Mouse (Mus musculus): ENCODE data around the gene Gzf1. TPM values are rescaled to one million over a fixed set of nuclear protein-coding genes. Genes with fewer than 3 reads are reported as not detected.

Gzf1 gene
- polyA plus RNA-seq, 1 experiment = 12.7 TPM

DNA sequence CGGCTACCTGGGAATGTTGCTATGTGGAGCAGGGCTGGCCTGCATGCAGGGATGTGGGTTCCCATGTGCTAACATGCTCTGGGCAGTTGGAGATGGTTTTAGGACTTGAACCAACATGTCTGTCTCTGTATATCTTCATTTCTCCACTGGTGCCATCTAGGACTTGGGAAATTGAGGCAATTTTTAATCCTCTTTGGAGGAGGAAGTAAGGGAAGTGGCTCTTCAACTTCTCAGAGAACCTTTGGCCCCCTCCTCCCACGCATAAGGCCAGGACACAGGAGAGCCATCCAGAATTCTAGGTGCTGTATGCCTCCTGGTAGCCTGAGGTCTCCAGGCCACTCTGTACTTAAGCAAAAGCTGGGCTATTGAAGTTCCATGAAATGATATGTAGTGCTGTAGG, 4.1 kb downstream of the Gzf1 start:
- no peak overlapping the region for H3ac ChIP-seq (ENCODE audit: control insufficient read depth, insufficient read length)
- H3K79me2 ChIP-seq (ENCODE audit: control insufficient read depth, insufficient read depth) = peaks cover 33% of the 10 kb centered on the region
- H3K36me3 ChIP-seq (ENCODE audit: control insufficient read depth, insufficient read depth) = peaks cover 38% of the 10 kb centered on the region
- no peak overlapping the region for H3K4me2 ChIP-seq (ENCODE audit: low read depth)
- H3K4me3 ChIP-seq = no peak overlapping the region
- no peak for TF ChIP-seq POLR2AphosphoS2 (IDR thresholded peaks at IDR 0.05; ENCODE audit: insufficient read length, low read depth)
- TF ChIP-seq MYOD1 (IDR thresholded peaks at IDR 0.05; ENCODE audit: control insufficient read depth in 1 of 3, insufficient read length in 2 of 3, low read depth in 2 of 3) = no peak
- no peak for TF ChIP-seq POLR2A (IDR thresholded peaks at IDR 0.05; ENCODE audit: insufficient read length, low read depth)
- no peak for TF ChIP-seq TCF3 (IDR thresholded peaks at IDR 0.05; ENCODE audit: insufficient read length, low read depth)
- no peak for TF ChIP-seq E2F4 (IDR thresholded peaks at IDR 0.05; ENCODE audit: insufficient read depth)
- no peak for TF ChIP-seq REST (IDR thresholded peaks at IDR 0.05; ENCODE audit: insufficient read depth, insufficient read length)
- TF ChIP-seq SRF (IDR thresholded peaks at IDR 0.05; ENCODE audit: control insufficient read depth, insufficient read length, low read depth) = no peak
- no peak for TF ChIP-seq TCF12 (IDR thresholded peaks at IDR 0.05; ENCODE audit: insufficient read depth, poor library complexity, severe bottlenecking)
- TF ChIP-seq USF1 (IDR thresholded peaks at IDR 0.05; ENCODE audit: low read depth) = no peak
- no peak for TF ChIP-seq MAX (IDR thresholded peaks at IDR 0.05; ENCODE audit: low read depth)
- no peak for TF ChIP-seq MYOG (IDR thresholded peaks at IDR 0.05; ENCODE audit: control insufficient read depth in 1 of 3, insufficient read depth in 1 of 3, insufficient read length in 2 of 3, low read depth in 2 of 3)
- no peak for TF ChIP-seq CEBPB (IDR thresholded peaks at IDR 0.05; ENCODE audit: insufficient read depth, poor library complexity, severe bottlenecking)
- no peaks in the 10 kb centered on the region for H3K27me3 ChIP-seq (ENCODE audit: control insufficient read depth, insufficient read depth, insufficient read length)

DNA sequence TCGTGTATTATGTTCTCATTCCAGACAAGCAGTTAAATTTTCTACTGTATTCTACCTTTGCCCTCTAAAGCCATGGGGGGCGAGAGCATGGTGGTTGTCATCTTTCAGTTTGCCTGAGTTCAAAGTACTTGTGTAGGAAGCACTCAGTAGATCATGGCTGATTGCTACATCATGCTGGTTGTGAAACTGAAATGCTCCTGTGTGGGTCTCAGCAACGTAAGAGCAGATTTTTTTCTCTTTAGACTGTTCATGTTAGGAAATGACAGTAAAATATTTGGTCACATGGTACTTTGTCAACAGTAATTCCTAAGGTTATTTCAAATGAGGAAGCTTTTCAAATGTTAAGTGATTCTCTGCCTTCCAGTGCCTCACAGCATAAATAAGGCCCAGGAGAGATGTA, 4.9 kb downstream of the Gzf1 start:
- Histone ChIP-seq H3K36me3 (ENCODE audit: control insufficient read depth, insufficient read depth) (peaks cover 45% of the 10 kb centered on the region), H3K27me3 (ENCODE audit: control insufficient read depth, insufficient read depth, insufficient read length) (no peaks in the 10 kb centered on the region), H3K4me3 (no peak overlapping the region), H3ac (ENCODE audit: control insufficient read depth, insufficient read length) (no peak overlapping the region), H3K4me2 (ENCODE audit: low read depth) (no peak overlapping the region), H3K79me2 (ENCODE audit: control insufficient read depth, insufficient read depth) (peaks cover 33% of the 10 kb centered on the region)
- no peak for TF ChIP-seq E2F4 (IDR thresholded peaks at IDR 0.05; ENCODE audit: insufficient read depth)
- TF ChIP-seq MAX (IDR thresholded peaks at IDR 0.05; ENCODE audit: low read depth) = no peak
- TF ChIP-seq CEBPB (IDR thresholded peaks at IDR 0.05; ENCODE audit: insufficient read depth, poor library complexity, severe bottlenecking) = no peak

DNA sequence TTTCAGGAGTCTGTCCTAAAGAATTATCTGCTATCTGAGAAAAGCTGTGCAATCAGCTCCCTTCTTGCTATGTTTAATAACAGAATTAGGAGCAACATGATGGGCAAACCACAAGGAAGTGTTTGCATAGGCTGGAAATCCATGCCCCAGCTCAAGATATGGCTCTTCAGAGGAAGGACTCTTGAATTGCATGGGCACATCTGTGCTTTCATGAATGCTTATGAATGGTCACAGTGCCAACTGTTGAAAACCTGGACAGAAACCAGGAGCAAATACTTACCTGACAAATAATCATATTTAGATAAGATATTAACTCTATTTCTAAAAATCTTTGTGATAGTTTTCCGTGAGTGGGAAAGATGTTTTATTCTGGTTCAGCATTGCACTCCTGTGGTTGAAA, 6.0 kb downstream of the Gzf1 start:
- Histone ChIP-seq H3K4me2 (ENCODE audit: low read depth) (no peak overlapping the region), H3ac (ENCODE audit: control insufficient read depth, insufficient read length) (no peak overlapping the region), H3K79me2 (ENCODE audit: control insufficient read depth, insufficient read depth) (peaks cover 26% of the 10 kb centered on the region), H3K27me3 (ENCODE audit: control insufficient read depth, insufficient read depth, insufficient read length) (no peaks in the 10 kb centered on the region), H3K4me3 (no peak overlapping the region), H3K36me3 (ENCODE audit: control insufficient read depth, insufficient read depth) (peaks cover 55% of the 10 kb centered on the region)
- TF ChIP-seq MYOG (IDR thresholded peaks at IDR 0.05; ENCODE audit: control insufficient read depth in 1 of 3, insufficient read depth in 1 of 3, insufficient read length in 2 of 3, low read depth in 2 of 3) (no peak), E2F4 (IDR thresholded peaks at IDR 0.05; ENCODE audit: insufficient read depth) (no peak), POLR2AphosphoS2 (IDR thresholded peaks at IDR 0.05; ENCODE audit: insufficient read length, low read depth) (no peak), REST (IDR thresholded peaks at IDR 0.05; ENCODE audit: insufficient read depth, insufficient read length) (no peak), MAX (IDR thresholded peaks at IDR 0.05; ENCODE audit: low read depth) (no peak), SRF (IDR thresholded peaks at IDR 0.05; ENCODE audit: control insufficient read depth, insufficient read length, low read depth) (no peak), POLR2A (IDR thresholded peaks at IDR 0.05; ENCODE audit: insufficient read length, low read depth) (no peak), TCF3 (IDR thresholded peaks at IDR 0.05; ENCODE audit: insufficient read length, low read depth) (no peak), USF1 (IDR thresholded peaks at IDR 0.05; ENCODE audit: low read depth) (no peak), CEBPB (IDR thresholded peaks at IDR 0.05; ENCODE audit: insufficient read depth, poor library complexity, severe bottlenecking) (no peak), MYOD1 (IDR thresholded peaks at IDR 0.05; ENCODE audit: control insufficient read depth in 1 of 3, insufficient read length in 2 of 3, low read depth in 2 of 3) (no peak), TCF12 (IDR thresholded peaks at IDR 0.05; ENCODE audit: insufficient read depth, poor library complexity, severe bottlenecking) (no peak)

DNA sequence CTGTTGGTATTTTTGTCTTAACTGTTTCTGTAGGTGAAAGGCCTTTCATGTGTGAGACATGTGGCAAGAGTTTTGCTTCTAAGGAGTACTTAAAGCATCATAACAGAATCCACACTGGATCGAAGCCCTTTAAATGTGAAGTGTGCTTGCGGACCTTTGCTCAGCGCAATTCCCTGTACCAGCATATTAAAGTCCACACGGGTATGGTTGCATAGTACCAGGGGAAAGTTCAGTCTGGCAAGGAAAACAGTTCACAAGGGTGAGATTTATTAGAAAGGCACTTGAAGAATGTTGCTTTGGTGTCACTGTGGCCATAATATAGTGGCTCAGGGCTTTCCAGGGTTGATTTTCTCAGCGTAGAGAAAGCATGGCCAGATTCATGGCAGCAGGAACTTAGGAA, 7.1 kb downstream of the Gzf1 start:
- TF ChIP-seq TCF12 (IDR thresholded peaks at IDR 0.05; ENCODE audit: insufficient read depth, poor library complexity, severe bottlenecking) (no peak), E2F4 (IDR thresholded peaks at IDR 0.05; ENCODE audit: insufficient read depth) (no peak), CEBPB (IDR thresholded peaks at IDR 0.05; ENCODE audit: insufficient read depth, poor library complexity, severe bottlenecking) (no peak), POLR2A (IDR thresholded peaks at IDR 0.05; ENCODE audit: insufficient read length, low read depth) (no peak), SRF (IDR thresholded peaks at IDR 0.05; ENCODE audit: control insufficient read depth, insufficient read length, low read depth) (no peak)
- H3K36me3 ChIP-seq (ENCODE audit: control insufficient read depth, insufficient read depth) = peaks cover 62% of the 10 kb centered on the region
- H3K27me3 ChIP-seq (ENCODE audit: control insufficient read depth, insufficient read depth, insufficient read length) = no peaks in the 10 kb centered on the region
- H3K4me2 ChIP-seq (ENCODE audit: low read depth) = no peak overlapping the region
- no peak overlapping the region for H3ac ChIP-seq (ENCODE audit: control insufficient read depth, insufficient read length)
- H3K79me2 ChIP-seq (ENCODE audit: control insufficient read depth, insufficient read depth) = peaks cover 15% of the 10 kb centered on the region
- no peak overlapping the region for H3K4me3 ChIP-seq

DNA sequence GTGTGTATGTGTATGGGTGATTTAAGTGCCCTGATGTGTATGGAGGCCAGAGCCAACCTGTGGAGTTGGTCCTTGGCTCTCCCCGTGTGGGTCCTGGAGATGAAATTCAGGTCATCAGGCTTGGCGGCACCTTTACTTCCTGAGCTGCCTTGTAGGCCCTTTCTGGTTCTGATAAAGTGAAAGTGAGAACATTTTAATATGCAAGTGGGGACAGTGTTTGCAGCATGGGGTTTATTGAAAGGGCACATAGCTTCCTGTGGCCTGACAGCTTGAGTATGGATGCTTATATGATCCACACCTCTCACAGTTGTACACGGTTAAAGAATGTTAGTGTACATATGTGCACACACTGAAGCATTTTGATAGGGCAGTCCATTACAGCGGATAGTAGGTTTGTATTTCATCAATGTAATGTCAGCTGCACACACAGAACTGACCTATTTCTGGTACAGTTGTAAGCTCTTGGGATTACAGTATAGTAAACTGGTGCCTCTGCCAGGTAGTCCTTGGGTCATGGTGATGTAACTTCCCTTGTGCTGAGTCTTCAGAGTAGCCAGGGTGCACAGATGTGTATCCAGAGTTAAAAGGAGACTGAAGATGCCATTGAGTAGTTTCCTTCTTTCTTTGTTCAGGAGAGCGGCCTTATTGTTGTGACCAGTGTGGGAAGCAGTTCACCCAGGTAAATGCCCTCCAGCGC, 8.8 kb downstream of the Gzf1 start:
- no peak overlapping the region for H3K4me2 ChIP-seq (ENCODE audit: low read depth)
- peaks cover 69% of the 10 kb centered on the region for H3K36me3 ChIP-seq (ENCODE audit: control insufficient read depth, insufficient read depth)
- no peak overlapping the region for H3K4me3 ChIP-seq
- H3K79me2 ChIP-seq (ENCODE audit: control insufficient read depth, insufficient read depth) = peaks cover 8% of the 10 kb centered on the region
- H3K27me3 ChIP-seq (ENCODE audit: control insufficient read depth, insufficient read depth, insufficient read length) = no peaks in the 10 kb centered on the region
- H3ac ChIP-seq (ENCODE audit: control insufficient read depth, insufficient read length) = no peak overlapping the region
- TF ChIP-seq MYOD1 (IDR thresholded peaks at IDR 0.05; ENCODE audit: control insufficient read depth in 1 of 3, insufficient read length in 2 of 3, low read depth in 2 of 3) (no peak), E2F4 (IDR thresholded peaks at IDR 0.05; ENCODE audit: insufficient read depth) (no peak), MYOG (IDR thresholded peaks at IDR 0.05; ENCODE audit: control insufficient read depth in 1 of 3, insufficient read depth in 1 of 3, insufficient read length in 2 of 3, low read depth in 2 of 3) (no peak), REST (IDR thresholded peaks at IDR 0.05; ENCODE audit: insufficient read depth, insufficient read length) (no peak), SRF (IDR thresholded peaks at IDR 0.05; ENCODE audit: control insufficient read depth, insufficient read length, low read depth) (no peak), POLR2AphosphoS2 (IDR thresholded peaks at IDR 0.05; ENCODE audit: insufficient read length, low read depth) (no peak), TCF12 (IDR thresholded peaks at IDR 0.05; ENCODE audit: insufficient read depth, poor library complexity, severe bottlenecking) (no peak), POLR2A (IDR thresholded peaks at IDR 0.05; ENCODE audit: insufficient read length, low read depth) (no peak), USF1 (IDR thresholded peaks at IDR 0.05; ENCODE audit: low read depth) (no peak), MAX (IDR thresholded peaks at IDR 0.05; ENCODE audit: low read depth) (no peak), CEBPB (IDR thresholded peaks at IDR 0.05; ENCODE audit: insufficient read depth, poor library complexity, severe bottlenecking) (no peak)
